Mouse (Mus musculus) frontal cortex, postnatal 14 days (tissue): ENCODE measurements around the gene Hoxa2.

ENCODE experiments used
- DNase-seq, 2 experiments: peaks; one replicate each; pipeline ENCODE4 v3.0.0; 2022; ENCODE audit warnings: low spot score in 2 of 2

Gene Hoxa2

DNA sequence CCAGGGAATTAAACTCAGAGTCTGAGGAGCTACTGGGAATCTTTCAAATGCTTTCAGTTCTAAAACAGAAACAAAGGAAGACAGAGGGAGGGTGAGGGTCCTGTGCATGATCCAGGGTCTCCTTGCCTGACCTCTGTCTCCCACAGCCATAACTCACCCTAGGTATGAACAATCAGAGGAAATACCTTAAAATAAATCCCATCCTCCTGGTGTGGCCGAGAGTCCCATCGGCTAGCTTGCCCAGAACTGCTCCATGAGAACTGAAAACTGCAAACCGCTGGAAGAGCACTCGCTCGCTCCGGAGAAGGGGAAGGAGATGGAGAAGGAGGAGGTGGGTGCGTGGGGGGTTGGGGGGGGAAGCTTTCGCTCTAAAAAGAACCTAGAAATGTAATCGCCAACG, 15.1 kb upstream of the Hoxa2 start:
- DNase-seq: no peak

DNA sequence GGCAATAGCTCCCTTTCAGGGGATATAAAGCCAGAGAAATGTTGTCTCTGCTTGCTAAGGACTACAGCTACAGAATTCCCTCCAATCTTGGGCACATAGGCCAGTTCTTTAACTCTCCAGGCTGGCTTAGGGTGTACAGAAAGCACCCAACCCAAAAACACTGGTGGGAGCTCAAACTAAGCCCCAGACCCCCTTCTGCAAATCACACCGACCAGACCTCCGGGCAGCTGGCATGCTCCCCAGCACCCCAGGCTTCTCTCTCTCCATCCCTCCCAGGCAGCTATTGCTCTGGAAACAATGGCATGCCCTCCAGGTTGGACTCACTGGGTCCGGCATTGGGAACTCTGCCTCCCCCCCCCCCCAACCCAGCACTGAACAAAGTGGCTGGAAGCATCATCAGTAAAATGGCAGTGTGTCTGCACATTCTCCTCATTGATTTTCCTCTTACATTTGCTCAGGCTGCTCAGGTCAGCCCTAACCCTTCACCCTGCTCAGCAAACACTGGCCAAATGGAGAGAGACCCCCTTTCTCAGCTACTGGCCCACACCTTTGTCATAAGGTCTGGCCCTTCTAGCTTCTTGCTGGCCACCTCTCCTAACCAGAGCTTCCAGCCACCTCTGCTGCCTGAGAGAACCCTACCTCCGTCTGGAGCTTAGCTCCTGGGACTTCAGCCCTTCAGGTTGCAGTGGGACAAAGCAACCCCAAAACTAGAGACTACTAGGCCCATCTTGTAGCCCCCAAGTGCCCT, 14.5 kb upstream of the Hoxa2 start:
- no peak for DNase-seq

DNA sequence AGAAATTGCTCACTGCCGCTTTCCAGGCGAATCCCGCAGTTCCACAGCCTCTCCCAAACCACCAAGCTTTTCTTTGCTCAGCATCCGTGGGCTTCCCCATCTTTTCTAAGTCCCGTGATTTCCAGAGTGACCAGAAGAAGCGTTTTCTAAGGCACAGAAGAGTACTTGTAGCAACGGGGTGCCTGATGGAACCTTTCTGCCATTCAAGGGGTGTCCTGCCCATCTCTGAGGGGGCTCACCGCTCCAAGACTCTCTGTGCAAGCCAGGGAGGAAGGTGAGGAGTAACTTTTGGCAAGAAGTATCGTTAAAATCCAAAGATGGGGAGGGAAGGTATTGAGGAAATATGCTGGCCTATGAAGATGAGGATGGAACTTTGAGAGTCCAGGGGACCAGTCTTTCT, 13.2 kb upstream of the Hoxa2 start:
- DNase-seq: no peak

DNA sequence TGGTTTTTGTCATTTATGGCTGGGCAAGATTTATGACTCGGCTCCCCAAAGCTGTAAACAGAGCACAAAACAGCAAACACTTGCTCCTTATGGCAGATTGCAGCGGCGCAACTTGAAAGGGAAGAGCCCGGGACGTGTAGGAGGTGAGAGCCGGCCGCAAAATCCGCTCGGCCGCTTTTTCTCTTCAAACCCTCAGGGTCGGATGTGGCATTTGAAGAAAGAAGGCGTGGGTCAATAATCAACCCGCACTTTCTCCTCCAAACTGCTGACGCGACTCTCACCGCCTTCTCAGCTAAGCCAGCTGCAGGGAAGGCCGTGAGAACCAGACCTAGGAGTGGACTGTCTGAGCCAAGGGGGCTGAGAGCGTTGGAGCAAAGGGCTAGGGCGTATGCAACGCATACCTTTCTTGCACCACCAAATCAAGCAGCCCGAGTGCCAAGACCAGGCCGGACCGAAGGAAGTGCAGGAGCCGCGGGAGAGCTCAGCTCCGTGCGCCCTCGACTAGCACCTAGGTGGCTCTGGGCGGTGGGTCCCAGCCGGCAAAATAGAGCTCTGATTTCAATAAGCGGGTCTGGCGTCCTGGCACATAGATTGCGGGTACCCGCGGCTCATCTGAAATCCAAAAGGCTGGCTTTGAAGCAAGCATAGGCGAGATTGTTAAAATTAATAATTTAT, 12.6 kb upstream of the Hoxa2 start, which contains the start of gene 5730596B20Rik:
Gene 5730596B20Rik, plus strand, starts transcription at position 438 of the 675 bp plus-strand sequence.
- DNase-seq: no peak

DNA sequence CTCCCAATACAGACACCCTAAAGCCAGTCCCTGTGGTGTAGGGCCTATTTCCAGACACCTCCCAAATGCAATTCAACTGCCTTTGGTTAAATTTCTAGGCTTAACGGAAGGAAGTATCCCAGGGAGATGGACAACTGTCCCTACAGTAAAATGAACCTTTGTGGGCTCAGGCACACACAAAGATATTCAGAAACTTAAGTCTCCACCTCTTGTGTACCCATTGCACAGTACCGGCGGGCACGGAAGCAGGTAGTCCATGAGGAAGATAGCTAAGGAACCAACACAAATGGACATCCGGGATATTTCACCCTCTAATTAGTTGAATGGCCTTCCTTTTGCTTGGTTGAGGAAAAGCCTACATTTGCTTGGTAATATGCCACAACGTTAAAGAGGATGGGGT, 11.8 kb upstream of the Hoxa2 start:
- no peak for DNase-seq

DNA sequence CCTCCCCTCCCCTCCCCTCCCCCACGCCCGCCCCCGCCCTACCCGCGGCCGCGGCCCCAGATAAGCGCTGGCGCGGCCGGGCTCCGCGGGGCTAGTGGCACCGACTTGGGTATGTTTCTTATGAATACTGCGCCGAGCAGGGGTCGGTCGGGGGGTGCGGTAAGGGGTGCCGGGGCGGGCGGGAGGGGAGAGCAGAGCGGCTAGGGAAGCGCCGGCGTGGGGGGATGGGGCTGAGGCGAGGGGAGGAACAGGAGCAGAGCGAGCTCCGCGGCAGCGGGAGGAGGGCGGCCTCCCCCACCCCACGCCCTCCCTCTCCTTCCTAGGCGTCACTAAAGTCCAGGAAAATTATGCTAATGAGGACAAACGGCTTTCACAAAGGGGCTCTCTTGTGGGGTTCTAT, 11.2 kb upstream of the Hoxa2 start:
- DNase-seq: no peak

DNA sequence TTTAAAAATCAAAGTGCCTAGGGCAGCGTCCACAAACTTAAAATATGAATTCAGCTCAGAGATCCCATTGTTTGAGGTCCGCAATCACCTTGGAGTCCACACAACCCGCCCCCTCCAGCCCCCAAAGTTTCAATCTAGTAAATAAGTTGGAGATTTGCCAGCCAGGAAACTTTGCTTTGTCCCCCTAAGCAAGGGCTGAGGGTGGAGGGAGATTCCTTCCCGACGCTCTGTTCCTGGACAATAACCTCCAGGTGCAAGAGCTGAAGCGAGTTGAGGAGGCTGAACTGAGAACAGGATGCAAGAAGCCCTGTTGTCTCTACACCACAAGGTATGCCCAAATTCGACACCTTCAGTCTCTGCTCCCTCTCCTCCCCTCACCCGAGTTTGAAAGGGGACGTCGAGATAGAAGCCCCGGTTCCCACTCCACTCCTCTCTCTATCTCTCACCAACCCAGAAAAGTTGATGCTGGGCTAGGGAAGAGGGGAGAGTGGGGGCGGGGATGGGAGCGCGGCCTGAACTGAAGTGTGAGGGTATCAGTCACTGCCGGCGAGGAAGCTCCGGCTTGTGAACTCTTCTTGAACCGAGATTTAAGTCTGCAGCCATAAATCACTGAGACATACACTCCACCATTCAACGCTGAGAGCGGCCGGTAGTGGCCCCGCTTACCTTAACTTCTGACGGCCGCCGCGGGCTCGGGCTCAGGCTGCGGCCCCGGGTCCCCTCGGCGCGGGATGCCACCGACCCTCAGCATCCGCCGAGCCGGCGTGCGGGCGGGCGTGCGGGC, 10.5 kb upstream of the Hoxa2 start:
- no peak for DNase-seq

DNA sequence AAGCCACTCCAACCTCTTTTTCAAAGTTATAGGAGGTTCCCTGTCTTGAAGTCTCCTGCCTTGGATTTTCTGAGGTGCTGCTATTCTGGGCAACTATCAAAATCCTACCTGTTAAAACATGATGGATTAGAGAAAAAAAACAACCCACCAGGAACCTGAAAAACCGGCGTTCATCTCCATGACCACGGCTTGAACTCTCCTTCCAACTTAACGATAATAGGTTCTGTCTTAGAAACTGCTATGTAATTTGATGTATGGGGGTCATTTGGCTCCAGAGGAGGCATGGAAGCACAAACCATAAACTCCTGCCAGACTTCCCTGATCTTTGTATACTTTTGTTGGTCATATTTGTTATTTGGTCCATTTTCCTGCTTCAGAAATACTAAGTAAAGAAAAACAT, 9.0 kb upstream of the Hoxa2 start:
- DNase-seq: no peak

DNA sequence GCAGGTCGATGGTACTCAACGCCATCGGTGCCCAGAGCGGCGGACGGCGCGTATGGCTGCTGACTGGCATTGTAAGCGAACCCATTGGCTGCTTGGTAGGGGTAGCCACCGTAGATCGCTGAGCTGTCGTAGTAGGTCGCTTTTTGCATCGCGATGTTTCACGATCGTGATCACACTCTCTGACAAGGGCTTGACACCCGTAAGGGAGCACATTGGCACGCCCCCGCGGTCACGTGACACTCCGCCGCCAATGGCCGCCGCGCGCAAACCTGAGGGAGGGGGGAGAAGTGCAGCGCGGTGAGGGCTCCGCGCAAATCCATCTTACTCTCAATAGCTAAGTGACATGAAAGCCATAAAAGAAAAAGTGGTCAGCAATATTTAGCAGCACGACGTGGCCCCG, 7.9 kb upstream of the Hoxa2 start:
- no peak for DNase-seq

DNA sequence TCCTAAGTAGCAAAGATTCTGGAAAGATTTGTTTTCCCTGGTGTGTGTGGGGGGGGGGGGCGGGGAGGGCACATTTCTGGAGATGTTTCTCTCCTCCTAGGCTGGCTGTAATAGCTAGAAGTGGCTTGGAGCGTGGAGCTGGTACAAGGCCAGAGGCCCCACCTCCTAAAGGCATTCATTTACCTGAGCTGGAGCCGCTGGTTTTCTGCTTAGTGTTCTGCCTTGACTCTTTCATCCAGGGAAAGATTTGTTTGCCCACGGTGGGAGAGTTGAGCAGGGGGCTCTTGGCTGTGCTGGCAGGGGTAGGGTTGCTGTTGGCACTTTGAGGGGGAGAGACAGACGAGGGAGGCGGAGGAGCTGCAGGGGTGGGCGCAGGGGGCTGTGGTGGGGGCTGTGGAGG, 7.3 kb upstream of the Hoxa2 start:
- DNase-seq: no peak

DNA sequence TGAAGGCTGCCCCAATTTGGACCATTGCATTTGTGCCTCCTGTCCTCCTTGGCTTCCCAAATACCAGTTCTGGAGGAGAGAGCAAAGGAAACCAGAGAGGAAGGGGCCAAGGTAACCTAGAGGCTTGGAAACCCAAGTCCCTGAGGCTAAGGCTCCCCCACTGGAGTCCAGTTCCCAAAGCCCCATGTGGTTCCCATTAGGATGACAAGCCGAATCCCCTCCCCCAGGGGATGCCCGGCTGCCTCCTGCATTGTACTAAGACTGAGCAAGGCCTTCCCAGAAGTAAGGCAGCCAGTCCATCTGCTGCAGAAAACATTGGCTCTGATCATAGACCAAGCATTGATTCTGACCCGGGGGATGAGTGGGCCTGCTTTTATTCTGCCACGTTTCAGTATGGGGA, 6.7 kb upstream of the Hoxa2 start:
- DNase-seq: no peak

DNA sequence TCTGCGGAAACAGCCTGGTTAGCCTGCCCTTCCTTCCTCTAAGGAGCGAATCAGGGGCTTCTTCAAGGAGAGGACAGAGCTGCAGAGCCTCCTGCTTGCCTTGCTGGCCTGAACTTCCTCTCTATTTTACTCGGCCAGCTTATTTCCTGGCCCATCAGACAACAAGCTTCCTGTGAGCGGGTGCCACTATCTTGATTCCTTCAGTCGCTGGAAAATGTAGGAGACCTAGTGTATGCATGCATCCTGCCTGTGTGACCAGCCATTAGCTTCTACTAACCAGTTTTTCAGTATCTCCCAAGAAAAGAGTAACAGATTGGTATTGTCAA, 6.2 kb upstream of the Hoxa2 start:
- DNase-seq: no peak

DNA sequence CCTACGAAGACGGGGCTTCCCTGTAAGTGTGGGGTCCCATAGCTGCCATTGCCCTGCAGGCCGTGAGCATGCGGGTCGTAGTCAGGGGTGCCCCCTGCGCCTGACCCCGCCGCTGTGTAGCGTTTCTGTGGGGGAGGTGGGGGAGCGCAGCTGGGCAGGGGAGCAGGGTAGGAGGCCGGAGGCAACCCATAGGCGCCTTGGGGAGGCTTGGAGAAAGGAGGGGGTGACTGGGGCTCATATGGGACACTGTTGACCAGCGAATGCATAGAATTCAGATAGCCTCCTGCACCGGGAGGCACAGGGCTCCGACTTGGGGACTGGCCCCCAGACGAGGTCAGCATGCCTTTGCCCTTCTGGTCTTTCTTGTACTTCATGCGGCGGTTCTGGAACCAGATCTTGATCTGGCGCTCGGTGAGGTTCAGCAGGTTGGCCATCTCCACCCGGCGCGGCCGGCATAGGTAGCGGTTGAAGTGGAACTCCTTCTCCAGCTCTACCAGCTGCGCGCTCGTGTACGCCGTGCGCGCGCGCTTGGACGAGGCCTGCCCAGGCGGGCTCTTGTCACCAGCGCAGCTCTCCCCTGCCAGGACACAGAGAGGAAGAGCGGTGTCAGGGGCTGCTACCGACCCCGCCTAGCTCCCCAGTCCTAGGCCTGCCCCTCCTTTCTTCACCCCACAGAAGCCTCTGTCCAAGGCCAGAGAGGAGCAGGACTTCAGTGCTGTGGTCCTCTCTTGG, 5.7 kb upstream of the Hoxa2 start:
- DNase-seq: no peak

DNA sequence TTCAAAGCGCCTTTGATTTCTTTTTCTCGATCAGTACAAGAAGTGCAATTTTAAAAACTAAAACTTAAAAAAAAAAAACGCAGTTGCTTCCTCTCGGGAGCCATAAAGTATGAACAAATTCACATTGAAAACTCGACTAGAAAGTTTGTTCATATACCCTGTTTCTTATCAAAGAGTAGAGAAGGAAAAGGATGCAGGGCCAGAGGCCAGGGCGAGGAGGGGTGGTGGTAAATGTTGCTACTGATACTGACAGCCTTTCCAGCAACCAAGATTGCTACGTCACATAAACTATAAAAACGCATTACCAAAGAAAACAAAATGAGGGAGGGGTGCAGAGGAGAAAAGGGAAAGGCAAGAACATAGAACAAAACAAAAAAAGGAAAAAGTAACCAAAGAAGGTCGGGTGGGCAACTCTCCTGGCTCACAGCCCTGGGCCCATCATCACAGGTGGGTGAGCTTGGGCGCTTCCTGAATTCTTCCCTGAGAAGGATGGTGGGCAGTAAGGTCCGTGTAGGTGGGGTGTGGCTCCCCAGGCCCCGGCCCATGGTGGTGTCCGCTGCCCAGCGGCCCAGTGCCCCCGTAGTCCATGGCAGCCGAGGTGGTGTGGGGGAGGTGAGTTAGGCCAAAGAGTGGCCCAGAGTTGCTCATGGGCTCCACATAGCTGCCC, 5.0 kb upstream of the Hoxa2 start:
- no peak for DNase-seq

DNA sequence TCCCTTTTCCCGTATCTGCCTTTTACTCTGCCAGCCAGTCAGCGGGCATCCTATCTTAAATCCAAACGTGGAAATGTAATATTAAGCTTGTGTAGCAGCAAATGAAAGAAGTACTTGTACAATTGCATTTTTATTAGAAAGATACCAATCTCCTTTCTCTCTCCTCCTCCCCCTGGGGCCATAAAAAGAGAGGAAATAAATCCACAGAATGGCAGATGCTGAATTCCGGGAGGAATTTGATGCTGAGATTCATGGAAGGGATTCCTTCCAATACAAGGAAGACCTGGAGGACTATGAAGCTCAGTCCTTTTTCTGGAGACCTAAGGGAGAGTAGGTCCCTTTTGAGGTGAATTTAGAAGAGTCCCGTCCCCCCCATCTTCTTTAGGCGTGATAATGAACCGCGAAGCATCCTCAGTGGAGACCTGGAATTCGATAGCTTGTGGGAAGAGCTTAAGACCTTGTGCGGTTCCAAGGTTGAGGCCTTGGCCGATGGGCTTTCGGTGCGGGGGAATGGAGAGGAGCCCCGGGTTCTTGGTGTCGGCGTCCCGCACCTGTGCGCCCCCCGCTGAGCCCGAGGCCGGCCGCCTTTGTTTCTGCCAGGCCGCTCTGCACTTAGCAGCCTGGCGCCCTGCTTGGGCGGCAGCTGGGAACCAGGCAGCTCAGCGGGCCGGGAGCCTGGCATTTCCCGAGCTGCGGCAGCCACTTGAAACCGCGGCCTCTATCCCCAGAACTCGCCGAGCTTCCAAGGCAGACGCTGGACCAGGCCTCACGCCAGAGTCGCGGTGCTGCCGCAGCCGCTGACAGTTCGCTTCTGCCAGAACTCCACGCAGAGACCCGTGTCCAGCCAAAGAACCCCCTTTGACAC, 3.8 kb upstream of the Hoxa2 start:
- DNase-seq: no peak

DNA sequence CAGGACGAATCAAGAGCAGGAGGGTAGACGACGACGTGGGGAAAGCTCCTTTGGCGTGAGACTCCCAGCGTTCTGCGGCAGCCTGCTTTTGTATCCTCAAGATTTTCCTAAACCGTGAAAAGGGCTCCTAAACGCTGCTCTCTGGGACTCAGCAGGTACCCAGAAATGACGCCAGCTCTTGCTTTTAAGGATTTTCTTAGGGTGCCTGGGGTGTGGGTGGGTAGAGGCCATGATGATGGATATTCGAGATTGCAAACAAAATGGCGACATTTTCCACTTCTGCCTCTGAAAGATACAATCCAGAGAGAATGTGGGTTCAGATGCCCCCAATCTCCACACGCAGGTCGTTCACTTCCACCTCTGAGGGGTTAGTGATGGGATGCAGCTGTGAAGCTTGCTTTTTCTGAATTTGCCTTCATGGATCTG, 3.1 kb upstream of the Hoxa2 start:
- no peak for DNase-seq

DNA sequence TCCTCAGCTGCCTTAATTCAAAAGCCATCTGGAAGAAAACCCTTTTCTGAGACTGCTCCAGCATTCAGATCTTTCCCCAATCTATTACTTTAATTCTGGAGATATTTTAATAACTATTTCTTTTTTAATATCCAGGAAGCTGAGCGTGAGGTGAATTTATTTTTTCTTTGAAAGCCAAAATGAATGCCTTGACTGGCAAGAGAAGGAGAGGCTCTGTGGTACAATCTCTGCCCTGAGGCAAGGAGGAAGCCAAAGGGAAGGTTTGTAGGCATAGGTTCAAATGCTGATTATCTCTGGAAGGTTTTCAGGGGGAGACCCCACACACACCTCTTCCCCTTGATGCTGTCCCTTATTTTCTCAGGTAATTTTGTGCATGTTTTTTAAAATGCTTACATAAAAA, 2.5 kb upstream of the Hoxa2 start:
- DNase-seq: no peak

DNA sequence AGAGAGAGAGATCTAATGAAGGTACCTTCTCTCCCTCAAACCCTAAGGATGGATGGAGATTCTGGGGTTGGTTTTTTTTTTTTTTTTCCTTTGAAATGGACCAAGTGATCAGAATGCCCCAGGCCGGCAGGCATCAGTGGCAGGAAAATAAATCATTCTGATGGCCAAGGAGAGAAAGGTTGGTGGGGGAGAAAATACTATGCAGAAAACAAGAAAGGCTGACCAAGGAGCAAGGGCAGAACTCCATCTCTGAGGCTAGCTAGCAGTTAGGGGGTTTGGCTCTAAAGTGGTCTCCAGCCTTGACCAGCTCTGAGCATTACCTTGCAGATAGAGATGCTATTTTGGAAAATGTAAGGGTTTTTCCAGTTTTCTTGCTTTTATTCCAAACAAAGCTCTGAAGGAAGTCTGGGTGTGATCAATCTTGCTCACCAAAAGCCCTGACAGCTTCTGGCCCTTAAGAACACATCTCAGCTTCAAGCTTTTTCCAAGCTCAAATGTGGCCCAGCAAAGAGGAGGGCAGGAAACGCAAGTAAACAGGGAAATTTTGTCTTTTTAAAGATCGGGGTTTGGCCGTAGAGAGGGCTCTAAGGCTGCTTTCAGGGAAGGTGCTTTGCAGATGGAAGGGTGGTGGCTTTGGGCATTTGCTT, 1.9 kb upstream of the Hoxa2 start:
- DNase-seq: no peak

DNA sequence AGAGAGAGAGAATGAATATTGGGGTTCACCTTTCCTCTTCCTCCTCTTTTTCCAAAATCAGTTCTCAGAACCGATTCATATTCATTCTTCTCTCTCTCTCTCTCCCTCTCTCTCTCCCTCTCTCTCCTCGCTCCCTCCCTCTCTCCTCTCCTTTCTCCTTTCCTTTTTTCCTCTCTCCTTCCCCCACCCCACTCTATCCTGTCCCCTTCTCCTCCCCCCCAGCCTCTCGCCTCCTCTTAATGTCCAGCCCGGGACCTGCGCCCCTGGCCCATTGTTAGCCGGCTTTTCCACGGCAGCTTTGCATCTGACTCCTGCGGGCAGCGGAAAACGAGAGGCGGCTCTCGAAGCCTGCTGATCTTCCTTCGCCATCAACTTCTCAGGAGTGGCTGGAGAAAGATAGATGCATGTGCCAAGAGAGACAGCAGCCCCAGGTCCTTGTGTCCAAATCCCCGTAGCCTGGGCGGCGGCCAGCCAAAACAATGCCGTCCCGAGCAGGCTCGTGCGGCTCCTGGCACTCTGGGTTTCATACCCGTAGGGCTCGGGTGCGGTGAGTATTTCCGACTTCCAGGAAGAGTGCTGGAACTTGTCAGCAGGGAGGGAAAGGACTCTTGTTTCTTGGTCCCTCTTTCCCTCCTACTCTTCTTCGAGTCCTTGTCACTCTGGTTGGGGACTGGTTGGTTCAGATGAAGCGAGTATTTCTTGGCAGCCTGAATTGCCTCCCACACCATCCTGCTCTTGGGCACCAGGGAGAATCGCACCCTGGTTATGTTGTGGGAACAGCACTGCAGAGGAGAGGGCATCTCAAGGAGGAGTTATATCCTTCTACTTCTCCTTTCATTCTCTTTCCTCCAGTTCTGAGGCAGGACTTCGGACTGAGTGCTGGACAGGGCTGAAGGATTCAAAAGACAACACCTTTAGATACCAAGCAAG, 1.1 kb upstream of the Hoxa2 start:
- DNase-seq: no peak
